Mouse (Mus musculus) gastrocnemius, adult 8-10 months (tissue): ENCODE measurements at regions not wholly inside any gene's neighbourhood (a gene's known extent, or its start where the extent isn't known, plus 50 kb on each side); places are given as distances from the start of the nearest gene placed in this dataset.

Source experiments
- DNase-seq, 2 experiments: peaks; one replicate each; pipeline ENCODE4 v3.0.0; 2022; ENCODE audit warnings: low spot score in 2 of 2

GRCm38 (mm10) chr2:166439847-166440775 is 273.5 kb downstream of the Prex1 start:
- no peak for DNase-seq

GRCm38 (mm10) chr2:166438207-166438606 is 275.4 kb downstream of the Prex1 start:
- DNase-seq: no peak

- no peak for DNase-seq
These were observed 279.1 kb downstream of the Prex1 start for GRCm38 (mm10) chr2:166434554-166434953.

GRCm38 (mm10) chr2:166433655-166434333 is 278.3 kb upstream of the Sulf2 start:
- peak; percentile 47 to 48 for DNase-seq

GRCm38 (mm10) chr2:166432948-166433654 is 277.6 kb upstream of the Sulf2 start:
- no peak for DNase-seq

- no peak for DNase-seq
These were observed 277.1 kb upstream of the Sulf2 start for GRCm38 (mm10) chr2:166432531-166432930.

GRCm38 (mm10) chr2:166429918-166430317 is 274.5 kb upstream of the Sulf2 start:
- no peak for DNase-seq

GRCm38 (mm10) chr2:166429494-166429893 is 274.0 kb upstream of the Sulf2 start:
- DNase-seq: no peak

- DNase-seq: no peak
These were observed 271.9 kb upstream of the Sulf2 start for GRCm38 (mm10) chr2:166427390-166427789.

GRCm38 (mm10) chr2:166426960-166427359 is 271.5 kb upstream of the Sulf2 start:
- peak; percentile 24 to 26 for DNase-seq

- DNase-seq: no peak
These were observed 271.0 kb upstream of the Sulf2 start for GRCm38 (mm10) chr2:166426457-166426856.

- DNase-seq: no peak
These were observed 269.7 kb upstream of the Sulf2 start for GRCm38 (mm10) chr2:166425141-166425540.

- no peak for DNase-seq
These were observed 267.7 kb upstream of the Sulf2 start for GRCm38 (mm10) chr2:166423132-166423660.

GRCm38 (mm10) chr2:166420275-166420674 is 264.8 kb upstream of the Sulf2 start:
- DNase-seq: no peak

- DNase-seq: no peak
These were observed 263.8 kb upstream of the Sulf2 start for GRCm38 (mm10) chr2:166419271-166419670.

- no peak for DNase-seq
These were observed 262.8 kb upstream of the Sulf2 start for GRCm38 (mm10) chr2:166418279-166418678.

- no peak for DNase-seq
These were observed 262.2 kb upstream of the Sulf2 start for GRCm38 (mm10) chr2:166417628-166418027.

GRCm38 (mm10) chr2:166415481-166415965 is 260.1 kb upstream of the Sulf2 start:
- peak in 1 of 2 experiments; percentile 19 for DNase-seq

- DNase-seq: no peak
These were observed 259.4 kb upstream of the Sulf2 start for GRCm38 (mm10) chr2:166414856-166415255.

GRCm38 (mm10) chr2:166412031-166412858 is 256.8 kb upstream of the Sulf2 start:
- no peak for DNase-seq

- no peak for DNase-seq
These were observed 253.9 kb upstream of the Sulf2 start for GRCm38 (mm10) chr2:166409391-166409790.
